Mouse (Mus musculus) T-helper 2 cell (primary cell): ENCODE results near the gene Nrxn1.

Experiments
- in situ Hi-C: fragments of 300-600 bp; cut with MboI, MseI; formaldehyde crosslinking; loops from one replicate; pipeline ENCODE4 v1.15.1; 2025; ENCODE audit warnings: high pct_unique_total_duplicates

Nrxn1 gene

DNA sequence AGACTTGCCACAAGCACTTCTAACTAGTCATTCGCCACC lies at the start of gene Nrxn1:
TSS of gene Nrxn1 (minus strand) at position 30 of the 39 bp plus-strand sequence.
- in situ Hi-C loops = no loop called here

DNA sequence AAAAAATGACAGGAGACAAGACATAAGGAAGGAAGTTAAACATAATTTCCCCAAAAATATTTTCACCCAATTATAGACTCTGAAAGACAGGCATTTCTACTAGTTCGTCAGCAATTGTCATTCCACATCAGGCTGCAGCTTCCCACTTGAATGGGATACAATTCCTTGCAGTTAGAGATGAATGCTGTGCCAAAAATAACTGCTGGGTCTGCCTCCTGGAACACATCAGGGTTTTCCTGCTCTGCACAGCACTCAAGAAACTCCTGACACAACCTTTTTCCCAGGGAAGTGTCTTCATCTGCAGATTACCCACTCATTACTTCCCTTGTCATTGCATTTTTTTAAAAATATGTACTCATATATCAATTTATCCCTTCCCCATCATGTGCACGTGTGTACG lies 44.0 kb upstream of the Nrxn1 start:
- in situ Hi-C loops = no loop called here

DNA sequence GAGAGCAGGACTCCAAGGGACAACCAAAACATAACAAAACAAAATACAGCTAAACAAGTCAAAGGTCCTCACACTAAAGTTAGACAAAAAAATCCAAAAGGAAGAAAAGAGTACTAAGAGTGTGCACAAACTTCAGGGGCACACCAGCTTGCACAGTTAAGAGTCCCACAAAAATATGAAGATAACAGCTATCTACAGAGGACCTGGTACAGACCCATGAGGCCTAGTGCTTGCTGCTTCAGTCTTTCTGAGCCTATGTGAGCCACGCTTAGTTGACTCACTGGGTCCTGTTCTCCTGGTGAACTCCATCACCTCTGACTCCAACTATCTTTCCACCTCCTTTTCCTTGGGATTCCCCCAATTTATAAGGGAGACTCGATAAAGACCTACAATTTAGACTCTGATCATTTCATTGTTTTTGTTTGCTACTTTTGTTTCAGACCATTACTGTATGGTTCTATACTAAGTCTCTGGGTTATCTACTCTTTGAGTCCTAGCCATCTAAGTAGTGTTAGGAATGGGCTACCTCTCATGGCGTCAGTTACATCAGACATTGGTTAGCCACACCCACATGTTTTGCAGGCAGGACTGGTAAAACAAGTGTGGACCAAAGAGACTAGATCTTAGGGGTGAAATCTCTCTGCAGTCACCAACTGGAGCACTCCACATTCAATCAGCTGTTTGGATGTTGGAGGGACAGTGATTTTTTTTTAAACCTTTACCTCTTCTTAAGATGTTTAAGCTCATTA lies 20.2 kb upstream of the Nrxn1 start:
- in situ Hi-C loops = no loop called here

DNA sequence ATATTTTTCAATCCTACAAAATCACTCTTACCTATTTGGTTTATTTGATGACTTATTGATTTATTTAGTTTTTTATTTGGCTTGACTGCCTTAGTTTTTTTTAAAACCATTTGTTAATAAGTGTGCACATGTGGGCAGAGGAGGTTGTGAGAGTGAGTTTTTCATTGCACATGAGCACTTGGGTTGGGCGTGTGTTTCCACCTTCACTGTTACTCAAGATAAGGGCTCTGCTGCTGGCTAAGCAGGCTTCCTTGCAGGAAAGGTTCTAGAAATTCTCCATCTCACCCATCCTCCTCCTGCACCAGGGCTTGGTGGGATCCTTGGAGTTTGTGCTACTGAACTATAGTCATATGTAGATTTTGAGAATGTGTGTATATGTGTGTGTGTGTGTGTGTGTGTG lies 19.2 kb upstream of the Nrxn1 start:
- in situ Hi-C loops = no loop called here

DNA sequence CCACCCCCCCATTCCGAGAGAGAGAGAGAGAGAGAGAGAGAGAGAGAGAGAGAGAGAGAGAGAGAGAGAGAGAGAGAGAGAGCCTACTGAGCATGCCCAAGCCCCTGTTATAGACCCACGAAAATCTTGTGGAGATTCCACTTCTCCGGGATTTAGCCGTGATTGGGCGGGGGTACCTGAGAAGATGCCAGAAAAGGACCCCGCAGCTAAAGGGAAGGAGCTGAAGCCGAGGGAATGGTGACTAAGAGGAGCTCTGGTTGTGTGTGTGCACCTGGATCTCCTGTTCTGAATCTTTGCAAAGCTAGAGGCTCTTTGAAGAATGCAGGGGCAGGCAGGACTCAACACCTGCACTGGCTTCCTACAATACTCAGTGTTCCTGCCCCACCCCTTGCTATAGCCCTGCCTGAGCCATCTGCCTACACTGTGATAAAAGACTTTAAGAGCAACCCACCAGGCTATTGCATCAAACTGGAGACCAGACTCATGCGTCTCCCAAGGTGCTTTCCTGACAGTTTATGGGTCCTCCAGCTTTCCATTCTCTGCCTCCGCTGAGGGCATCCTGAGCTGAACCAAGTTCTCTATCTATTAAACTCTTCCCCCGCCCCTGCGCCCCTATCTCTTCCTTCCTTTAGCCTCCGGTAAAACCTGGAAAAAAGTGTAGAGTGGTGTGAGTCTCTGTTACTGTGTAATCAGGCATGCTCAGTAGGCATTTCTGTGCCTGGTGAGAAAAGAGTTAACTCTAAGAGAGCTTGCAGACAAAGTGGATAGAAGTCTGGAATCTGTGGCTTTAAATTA lies 407 bp upstream of the Nrxn1 start:
- in situ Hi-C loops = no loop called here

DNA sequence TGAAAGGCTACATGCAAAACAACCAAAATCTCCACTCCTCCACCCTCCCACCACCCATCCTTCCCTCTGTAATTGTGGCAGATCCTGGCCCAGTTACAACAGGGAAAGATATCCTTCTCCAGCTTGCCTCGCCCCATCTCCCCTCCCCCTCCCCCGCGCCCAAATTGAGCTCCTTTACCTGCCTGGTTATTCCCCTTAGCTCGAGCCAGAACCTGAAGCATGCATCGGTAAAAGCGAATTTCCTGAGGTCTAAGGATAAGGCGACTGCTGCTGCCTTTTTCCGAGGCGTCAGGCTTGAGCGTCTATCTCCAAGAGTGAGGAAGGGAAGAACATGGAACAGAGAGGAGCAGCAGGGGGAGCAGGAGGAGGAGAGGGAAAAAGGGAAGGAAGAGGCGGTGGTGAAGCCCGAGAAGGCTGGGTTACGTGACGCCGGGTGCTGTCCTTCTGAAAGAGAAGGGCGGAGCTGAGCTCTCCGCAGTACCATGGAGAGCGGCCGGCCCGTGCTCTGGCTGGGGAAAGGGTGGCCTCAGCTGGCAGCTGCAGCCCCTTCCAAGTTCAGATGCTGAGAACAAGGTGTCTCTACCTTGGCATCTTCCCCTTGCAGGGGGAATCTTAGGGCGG lies 340 bp downstream of the Nrxn1 start:
- in situ Hi-C loops = no loop called here

DNA sequence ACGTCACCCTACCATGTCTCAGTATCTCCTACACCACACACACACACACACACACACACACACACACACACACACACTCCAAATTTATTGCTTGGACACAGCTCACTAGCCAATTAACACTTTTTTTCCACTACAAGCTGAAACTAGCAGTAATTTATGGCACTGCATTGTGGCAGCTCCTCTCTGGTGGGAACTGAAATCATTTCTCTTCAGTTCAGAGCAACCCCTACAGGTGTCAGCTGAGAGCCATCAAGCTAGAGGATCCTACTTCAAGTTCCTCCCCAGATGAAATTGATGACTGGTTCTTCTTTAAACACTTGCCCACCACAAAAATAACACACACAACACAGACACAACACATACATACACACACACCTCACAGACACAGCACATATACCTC lies 2.2 kb downstream of the Nrxn1 start:
- in situ Hi-C loops = no loop called here

DNA sequence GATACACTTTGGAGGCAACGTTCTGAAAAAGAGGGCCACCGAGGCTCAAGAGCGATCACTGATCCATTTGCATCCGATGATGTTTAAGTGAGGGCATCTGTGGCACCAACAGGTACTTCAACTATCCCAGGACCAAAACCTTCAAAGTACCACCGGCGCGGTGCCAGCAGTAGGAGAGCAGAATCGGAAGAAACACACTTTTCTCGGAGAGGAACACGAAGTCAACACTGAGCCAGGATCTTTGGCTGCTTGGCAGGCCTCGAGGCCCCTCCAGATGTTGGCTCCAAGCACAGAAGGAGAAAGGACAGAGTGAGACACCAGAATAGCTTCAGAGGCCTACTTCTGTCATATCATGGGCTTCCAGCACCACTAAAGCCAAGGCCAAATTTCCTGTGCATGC lies 3.9 kb downstream of the Nrxn1 start:
- in situ Hi-C loops = no loop called here

DNA sequence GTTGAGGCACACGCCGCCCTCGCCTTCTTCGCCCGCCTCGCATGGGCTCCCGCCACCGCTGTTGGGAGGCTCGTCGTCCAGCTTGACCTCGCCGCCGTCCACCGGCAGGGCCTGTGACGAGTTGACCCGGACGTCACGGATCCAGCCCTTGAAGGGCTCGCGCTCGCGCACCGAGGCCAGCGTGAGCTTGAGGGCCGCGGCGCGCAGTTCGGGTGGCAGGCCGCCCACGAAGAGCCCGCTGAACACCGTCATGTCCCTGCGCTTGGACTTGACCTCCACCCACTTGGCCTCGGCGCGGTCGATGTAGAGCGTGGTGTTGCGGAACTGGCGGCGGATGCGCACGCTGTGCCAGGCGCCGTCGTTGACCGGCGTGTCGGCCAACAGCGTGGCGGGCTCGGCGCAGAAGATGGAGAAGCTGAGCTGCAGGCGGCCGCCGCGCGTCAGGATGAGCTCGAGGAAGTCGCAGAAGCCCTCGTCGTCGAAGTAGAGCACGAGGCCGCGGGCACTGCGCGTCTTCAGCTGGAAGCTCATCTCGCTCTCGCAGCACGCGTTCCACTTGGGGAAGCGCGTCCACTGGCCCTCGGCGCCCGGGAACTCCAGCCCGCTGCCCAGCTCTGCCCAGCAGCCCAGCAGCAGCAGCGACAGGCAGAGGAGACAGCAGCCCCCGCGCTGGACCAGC lies 4.7 kb downstream of the Nrxn1 start:
- in situ Hi-C loops = no loop called here

DNA sequence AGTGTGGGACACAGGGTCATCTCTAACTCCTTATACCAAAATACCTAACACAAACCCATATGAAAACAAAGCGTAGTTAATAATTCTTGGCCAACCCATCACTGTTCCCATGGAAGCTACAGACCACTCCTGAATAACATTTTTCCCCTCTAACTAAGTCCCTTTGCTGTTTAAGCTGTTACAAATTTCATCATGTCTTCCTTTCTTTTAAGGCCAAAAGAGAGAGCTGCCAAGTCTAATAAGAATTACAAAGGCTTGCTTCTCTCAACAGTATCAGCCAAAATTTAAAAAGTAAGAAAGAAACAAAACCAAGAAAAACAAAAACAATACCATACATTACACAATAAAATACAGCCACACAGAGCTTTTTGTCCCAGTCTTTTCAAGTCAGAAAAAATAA lies 6.5 kb downstream of the Nrxn1 start:
- in situ Hi-C loops = no loop called here

DNA sequence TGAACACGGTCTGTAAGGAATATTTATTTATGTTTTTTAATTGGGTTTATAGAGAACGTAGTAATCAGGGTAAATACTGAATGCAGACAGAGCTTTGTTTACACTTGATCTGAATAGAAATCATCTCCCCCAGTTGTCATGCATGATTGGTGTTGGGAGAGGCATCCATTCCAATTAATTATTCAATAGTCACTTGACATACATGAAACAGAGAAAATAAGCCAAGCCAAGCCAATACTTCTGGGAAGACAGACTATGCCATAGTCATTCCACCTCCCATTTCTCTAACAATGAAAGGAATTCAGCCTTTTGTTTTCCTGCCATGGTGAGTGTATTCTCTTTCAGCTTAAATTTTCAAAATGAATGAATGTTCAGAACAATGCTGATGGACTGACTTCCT lies 7.5 kb downstream of the Nrxn1 start:
- in situ Hi-C loops = no loop called here

DNA sequence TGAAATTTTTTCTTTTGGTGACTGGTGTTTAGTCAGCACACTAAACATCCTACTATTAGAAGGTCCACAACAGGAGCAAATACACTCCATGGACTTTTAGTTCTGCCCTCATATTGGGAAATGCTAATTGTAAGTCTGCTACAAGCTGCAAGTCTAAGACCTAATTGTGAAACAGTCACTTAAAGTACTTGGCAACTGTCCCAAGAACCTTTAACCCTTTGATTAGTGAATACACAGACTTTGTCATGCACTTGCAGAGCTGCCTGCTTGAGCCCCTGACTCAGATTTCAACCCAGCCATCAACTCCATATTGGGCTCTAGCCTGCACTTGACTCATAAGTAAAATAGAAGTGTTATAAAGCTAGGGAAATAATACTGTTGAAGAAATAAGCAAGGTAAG lies 13.8 kb downstream of the Nrxn1 start:
- in situ Hi-C loops = no loop called here

DNA sequence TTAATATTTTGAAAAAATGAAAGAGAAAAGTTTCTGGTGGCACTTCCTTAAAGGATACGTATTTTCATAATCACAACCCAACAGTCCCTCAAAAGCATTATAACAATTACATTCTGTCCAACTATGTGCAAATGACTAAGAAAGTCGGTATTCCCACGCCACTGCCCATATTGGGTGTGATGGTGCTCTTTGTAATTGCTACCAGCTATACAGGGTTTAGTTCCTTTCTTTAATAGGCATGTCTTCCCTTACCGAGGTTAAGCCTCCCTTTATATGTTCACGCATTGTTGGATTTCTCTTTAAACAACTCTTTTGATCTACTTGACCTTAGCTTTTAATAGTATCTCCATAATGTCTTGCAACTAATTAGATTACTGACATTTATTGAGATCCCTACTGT lies 18.1 kb downstream of the Nrxn1 start:
- in situ Hi-C loops = no loop called here

DNA sequence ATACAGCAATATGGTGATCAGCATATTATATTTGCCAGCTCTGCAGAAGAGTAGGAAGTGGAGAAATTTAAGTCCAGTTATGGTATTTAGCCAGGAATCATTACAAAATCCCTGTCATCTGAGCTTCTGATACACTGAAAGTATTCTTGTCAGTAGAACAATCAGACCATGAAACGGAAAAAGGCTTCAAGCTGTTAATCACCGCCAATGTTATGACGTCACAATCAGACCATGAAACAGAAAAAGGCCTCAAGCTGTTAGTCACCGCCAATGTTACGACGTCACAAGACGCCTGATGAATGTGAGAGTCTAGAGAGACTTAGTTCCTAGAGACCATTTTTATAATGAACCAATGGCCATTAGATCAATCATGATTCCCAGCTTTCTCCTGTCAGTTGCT lies 59.4 kb downstream of the Nrxn1 start:
- in situ Hi-C loops = no loop called here

DNA sequence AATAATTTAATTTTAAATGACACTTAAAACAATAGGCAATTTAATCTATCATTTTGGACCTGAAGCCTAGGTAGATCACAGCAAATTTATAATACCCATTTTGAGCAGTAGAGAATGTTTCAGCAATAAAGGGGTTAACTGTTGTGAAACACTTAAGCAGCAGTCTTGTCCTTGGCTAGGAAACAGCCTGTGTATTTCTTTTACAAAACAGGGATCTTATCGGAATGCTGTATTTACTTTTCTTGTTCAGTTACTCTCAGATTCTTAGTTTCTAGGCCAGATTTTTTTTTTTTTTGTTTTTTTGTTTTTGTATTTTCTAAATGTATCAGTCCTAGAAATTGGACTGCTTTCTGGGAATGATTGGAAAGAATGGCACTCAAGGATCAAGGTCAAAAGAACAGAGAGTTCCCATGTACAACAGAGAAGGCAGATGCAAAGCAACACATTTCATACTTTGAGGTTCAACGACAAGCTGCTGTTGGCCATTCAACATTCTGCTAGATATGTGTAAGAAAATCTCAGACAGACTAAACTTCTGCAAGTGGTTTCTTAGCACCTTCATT lies 67.7 kb downstream of the Nrxn1 start:
- in situ Hi-C loops = no loop called here

DNA sequence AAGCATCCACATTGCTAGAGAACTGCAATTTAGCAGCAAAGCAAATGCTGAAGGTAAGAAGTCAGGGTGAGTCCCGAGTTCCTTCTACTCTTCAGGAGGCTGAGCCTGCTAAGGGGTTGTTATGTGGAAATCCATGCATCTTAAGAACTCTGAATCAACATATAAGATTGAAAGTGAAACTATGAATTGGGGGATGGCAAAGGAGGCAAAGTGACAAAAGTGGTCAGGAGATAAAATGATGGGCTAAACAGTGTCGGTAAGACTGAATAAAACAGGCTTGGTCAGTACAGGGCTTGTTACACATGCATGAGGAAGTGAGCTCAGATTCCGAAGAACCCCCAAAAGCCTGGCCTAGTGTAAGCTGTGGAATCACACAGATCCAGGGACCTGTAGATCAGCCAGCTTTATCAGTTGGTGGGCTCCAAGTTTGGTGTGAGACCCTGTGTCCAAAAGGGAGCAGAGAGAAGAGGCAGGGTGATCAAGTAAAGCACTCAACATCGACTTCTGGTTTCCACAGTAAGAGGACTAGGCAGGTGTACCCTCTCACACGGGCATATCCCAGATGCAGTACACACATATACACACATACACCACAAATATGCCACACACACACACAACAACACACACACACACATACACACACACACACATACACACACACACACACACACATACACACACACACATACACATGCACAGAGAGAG lies 85.3 kb downstream of the Nrxn1 start:
- in situ Hi-C loops = no loop called here

DNA sequence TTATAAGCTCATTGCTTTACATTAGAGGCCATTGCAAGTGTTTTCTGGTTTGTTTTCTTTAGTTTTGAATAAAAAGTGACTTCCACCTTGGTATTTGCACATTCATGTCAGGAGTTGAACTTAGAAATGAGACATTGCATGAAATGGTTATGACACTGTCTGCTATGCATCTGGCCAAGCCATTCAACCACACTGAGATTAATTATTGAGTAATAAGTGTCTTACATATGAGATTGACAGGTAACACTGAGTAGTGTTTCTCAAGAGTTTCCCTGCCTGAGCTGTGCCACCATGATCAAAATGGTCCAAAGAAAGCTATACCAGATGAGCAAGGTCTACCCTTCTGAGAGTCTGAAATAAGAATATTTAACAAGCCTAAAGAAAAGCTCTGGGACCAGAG lies 92.5 kb downstream of the Nrxn1 start:
- in situ Hi-C loops = no loop called here

DNA sequence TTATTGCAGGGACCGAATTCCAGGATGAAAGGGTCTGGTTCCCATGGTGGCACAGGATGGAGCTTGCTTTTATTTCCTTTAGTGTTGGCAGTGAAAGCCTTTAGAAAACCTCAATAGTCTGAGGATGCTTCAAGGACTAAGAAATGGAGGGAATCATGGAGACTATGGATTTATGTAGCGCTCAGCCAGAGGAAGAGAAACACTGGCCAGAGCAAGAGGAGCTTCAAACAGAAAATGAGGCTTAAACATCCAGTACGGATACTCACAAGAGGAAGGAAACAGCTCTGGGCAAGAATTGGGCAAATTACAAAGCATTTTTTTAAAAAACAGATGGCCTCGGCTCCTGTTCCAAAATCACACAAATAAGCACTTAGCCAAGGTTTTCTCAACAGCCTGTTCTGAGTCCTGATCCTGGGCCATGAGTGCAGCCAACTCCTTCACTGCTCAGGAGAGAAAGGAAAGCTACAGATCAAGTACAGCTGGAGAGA lies 93.2 kb downstream of the Nrxn1 start:
- in situ Hi-C loops = no loop called here

DNA sequence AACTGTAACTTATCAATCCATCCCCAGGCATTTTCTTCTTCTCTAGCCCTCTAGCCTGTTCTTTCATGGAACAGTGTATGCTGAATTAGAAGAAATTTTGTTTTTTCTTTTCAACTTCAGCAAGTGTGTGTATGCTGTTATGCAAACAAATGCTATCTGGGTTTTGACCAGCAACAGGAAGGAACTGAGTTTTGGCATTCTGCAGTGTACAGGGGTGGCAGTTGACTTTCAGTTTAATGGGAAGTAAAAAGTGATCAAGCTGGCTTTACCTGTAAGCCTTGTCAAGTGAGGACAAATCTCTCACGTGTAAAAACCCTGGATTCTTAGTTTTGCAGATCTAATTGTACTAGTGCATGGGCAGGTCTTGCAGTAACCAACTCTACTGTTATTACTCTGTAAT lies 95.2 kb downstream of the Nrxn1 start:
- in situ Hi-C loops = no loop called here

DNA sequence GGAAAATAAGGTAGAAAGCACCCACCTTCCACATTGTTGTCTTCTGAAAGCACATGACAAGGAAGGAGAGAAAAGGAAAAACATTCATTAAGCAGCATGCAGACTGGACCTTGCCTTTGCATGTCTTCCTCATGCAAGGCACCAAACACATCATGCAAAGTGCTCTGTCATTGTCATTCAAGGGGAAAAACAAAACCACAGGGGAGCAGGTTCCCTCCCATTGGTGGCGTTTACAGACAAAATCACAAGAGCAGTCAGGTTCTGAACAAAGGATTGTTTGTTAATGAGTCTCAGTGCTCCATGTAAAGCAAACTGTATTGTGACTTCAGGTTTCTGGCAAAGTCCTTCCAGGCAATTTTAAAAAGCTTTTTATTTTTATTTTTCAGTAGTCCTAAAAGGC lies 97.4 kb downstream of the Nrxn1 start:
- in situ Hi-C loops = no loop called here

DNA sequence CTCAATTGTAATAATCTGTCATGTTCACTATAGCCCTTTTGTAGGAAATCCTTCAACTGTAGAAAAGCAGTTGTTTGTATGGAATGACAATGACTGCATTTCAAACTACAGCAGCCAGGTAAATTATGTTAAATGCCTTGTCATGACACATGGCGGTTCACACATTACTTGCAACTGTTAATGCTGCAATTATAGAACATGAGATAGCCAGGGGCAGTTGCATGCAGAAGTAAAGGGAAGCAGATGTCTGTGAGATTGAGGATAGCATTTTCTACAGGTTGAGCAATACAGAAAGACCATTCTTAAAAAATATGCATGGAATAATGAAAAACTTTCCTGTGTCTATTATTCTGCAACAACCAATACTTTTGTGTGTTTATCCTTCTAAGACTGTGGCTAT lies 98.6 kb downstream of the Nrxn1 start:
- in situ Hi-C loops = no loop called here

DNA sequence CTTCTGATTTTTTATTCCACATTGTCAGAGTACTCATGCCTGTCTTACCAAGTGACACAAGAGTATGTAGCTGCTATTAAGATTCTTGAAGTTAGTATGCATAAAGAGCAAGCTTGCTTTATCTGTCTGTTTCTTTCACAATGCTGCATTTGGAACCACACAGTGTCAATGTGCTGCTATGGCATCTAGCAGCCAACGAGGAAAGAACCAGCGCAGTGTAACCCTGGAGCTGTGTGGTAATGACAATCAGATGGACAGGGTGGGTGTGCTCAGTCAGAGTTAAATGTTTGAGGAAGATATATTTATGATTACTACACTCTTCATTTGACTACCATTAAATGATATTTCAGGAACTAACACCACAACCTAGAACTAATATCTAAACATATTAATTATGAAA lies 102.1 kb downstream of the Nrxn1 start:
- in situ Hi-C loops = no loop called here
